Mouse (Mus musculus) lung, postnatal 14 days (tissue): Measurements from ENCODE around the gene Hnrnpa2b1.
A peak's percentile ranks its signal among the peaks of the same experiment; 100 is the strongest.
"Not testable (repeated sequence)": the region's sequence is repeated elsewhere in the genome, so short reads cannot be mapped to it uniquely, and the experiment has no call there.

Experiments
- DNase-seq: peaks from one replicate; pipeline ENCODE4 v3.0.0; 2021

Hnrnpa2b1 gene

GRCm38 (mm10) chr6:51469715-51470310 lies at the start of gene Hnrnpa2b1:
TSS of gene Hnrnpa2b1 (minus strand) at chr6:51469894.
- peak; percentile 99 for DNase-seq

- DNase-seq = no peak
Measured at GRCm38 (mm10) chr6:51514860-51515259, 45.2 kb upstream of the Hnrnpa2b1 start.

GRCm38 (mm10) chr6:51513745-51514144 lies 44.1 kb upstream of the Hnrnpa2b1 start:
- no peak for DNase-seq

GRCm38 (mm10) chr6:51510946-51511345 lies 41.3 kb upstream of the Hnrnpa2b1 start:
- DNase-seq = no peak

GRCm38 (mm10) chr6:51510094-51510493 lies 40.4 kb upstream of the Hnrnpa2b1 start:
- DNase-seq = peak; percentile 61

- DNase-seq = peak; percentile 82
Measured at GRCm38 (mm10) chr6:51508750-51509648, 39.3 kb upstream of the Hnrnpa2b1 start.

- no peak for DNase-seq
Measured at GRCm38 (mm10) chr6:51507556-51507955, 37.9 kb upstream of the Hnrnpa2b1 start.

- DNase-seq = no peak
Measured at GRCm38 (mm10) chr6:51505671-51506070, 36.0 kb upstream of the Hnrnpa2b1 start.

GRCm38 (mm10) chr6:51497321-51498111 lies 27.8 kb upstream of the Hnrnpa2b1 start:
- no peak for DNase-seq

- DNase-seq = peak; percentile 25
Measured at GRCm38 (mm10) chr6:51489787-51490186, 20.1 kb upstream of the Hnrnpa2b1 start.

GRCm38 (mm10) chr6:51486731-51487130 lies 17.0 kb upstream of the Hnrnpa2b1 start:
- no peak for DNase-seq

GRCm38 (mm10) chr6:51486076-51486710 lies 16.5 kb upstream of the Hnrnpa2b1 start:
- DNase-seq = no peak

GRCm38 (mm10) chr6:51485646-51486045 lies 16.0 kb upstream of the Hnrnpa2b1 start:
- DNase-seq = no peak

- DNase-seq = not testable (repeated sequence)
Measured at GRCm38 (mm10) chr6:51484556-51484955, 14.9 kb upstream of the Hnrnpa2b1 start.

- DNase-seq = no peak
Measured at GRCm38 (mm10) chr6:51483861-51484260, 14.2 kb upstream of the Hnrnpa2b1 start.

GRCm38 (mm10) chr6:51481548-51481947 lies 11.9 kb upstream of the Hnrnpa2b1 start:
- no peak for DNase-seq

- no peak for DNase-seq
Measured at GRCm38 (mm10) chr6:51479136-51479731, 9.5 kb upstream of the Hnrnpa2b1 start.

- DNase-seq = no peak
Measured at GRCm38 (mm10) chr6:51472213-51472612, 2.5 kb upstream of the Hnrnpa2b1 start.

GRCm38 (mm10) chr6:51471782-51472181 lies 2.1 kb upstream of the Hnrnpa2b1 start:
- DNase-seq = no peak

GRCm38 (mm10) chr6:51471179-51471505 lies 1.4 kb upstream of the Hnrnpa2b1 start:
- no peak for DNase-seq

GRCm38 (mm10) chr6:51470311-51471178 lies 851 bp upstream of the Hnrnpa2b1 start, which contains the start of gene Cbx3:
TSS of gene Cbx3 (plus strand) at chr6:51470360.
- DNase-seq = peak; percentile 82
